Mouse (Mus musculus) kidney, adult 2 months (tissue): ENCODE measurements around the gene Cd3e.

ENCODE experiments used
- CTCF ChIP-seq: fragments of 200-500 bp; conservative IDR thresholded peaks from 2 replicates; pipeline ENCODE4 v1.5.1; 2011; ENCODE audit warnings: low read depth, mild to moderate bottlenecking, control low read depth, low read length, moderate library complexity, mixed read lengths; ENCODE audit not compliant: insufficient read depth, insufficient read length
- POLR2A ChIP-seq: fragments of 200-500 bp; IDR thresholded peaks from one replicate; pipeline ENCODE4 v1.6.1; 2011; ENCODE audit warnings: low read depth, low read length, control low read depth

DNA sequence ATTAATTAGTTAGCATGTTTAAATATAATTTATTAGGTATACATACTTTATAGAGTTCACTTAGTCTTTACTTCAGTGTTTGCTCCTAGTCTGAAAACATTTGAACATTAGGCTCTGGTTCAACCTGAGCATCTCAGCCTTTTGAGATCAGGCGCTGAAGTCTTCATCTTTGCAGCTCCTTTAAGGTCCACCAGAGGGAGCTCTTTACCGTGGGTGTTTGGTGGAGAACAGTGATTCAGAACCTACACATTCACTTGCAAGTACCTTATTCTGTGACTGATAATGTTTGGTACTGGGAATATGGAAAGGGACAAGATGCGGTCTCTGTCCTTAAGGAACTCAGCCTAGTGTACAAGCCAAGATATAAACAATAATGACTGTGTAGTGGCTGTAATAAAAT lies 13.4 kb upstream of the Cd3e start:
- peak; percentile 77 for TF ChIP-seq CTCF
- TF ChIP-seq POLR2A: no peak
